Mouse (Mus musculus) E14TG2a.4 (cell line): ENCODE data around the gene Serpinb8.

Experiments
- CTCF ChIP-seq: conservative IDR thresholded peaks from 2 replicates; pipeline ENCODE4 v1.5.1; 2014; ENCODE audit warnings: low read length
- NANOG ChIP-seq: IDR thresholded peaks from 2 replicates; pipeline ENCODE4 v1.6.1; 2014; ENCODE audit warnings: borderline replicate concordance, low read length, mixed read lengths

- no peak for TF ChIP-seq CTCF
- TF ChIP-seq NANOG = no peak
Measured at GRCm38 (mm10) chr1:107593469-107593868, 3.7 kb downstream of the Serpinb8 start.
